Mouse (Mus musculus): ENCODE data around the gene Anapc15.

GRCm38 (mm10) chr7:101933300-101933699, 69.8 kb downstream of the Anapc15 start:
- TF ChIP-seq GATA1 (IDR thresholded peaks at IDR 0.05; ENCODE audit: low read length) (no peak), TAL1 (IDR thresholded peaks at IDR 0.05; ENCODE audit: low read length) (no peak)

Measured in erythroblast, embryonic 14.5 days (primary cell).